Comparison of ENCODE assay signal across 9 mouse cellular contexts in the genomic region with DNA sequence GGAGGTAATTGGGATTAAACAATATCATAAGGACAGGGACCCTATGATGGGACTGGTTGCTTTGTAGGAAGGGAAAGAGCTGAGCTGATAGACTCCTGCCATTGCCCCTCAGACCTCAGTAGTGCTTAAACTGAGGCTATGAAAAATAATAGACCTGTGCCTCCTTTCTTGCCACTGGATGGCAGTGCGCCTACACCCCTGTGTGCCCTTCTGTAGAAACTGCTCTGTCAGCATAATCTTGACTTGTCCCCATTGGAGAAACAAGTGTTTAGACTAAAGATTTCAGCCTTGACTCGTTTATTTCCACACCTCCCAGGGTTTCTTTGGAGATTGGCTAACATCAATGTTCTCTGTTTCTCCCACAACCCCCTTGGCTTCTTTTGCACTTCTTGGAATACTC.
DNase-seq lines count a peak whose midpoint lies in the region; TF ChIP-seq lines count a peak whose summit lies in the region.
"Had no signal": no experiment of that assay in that cellular context is flagged by ENCODE, and none has a peak within 500 bp of the region (broad histone marks: within the 10 kb centered on the region; RNA-seq: fewer than 3 reads in every experiment).

No protein-coding gene starts in this region.

- no peak overlapping the region for H3K9ac ChIP-seq in MEL (ENCODE audit: control insufficient read depth, low read depth, low read length, poor library complexity, severe bottlenecking)

- DNase-seq in heart, adult 18-20 months = peak; percentile 3 to 26
- no peak for DNase-seq in heart, embryonic 10.5 days (ENCODE audit: low spot score)
- DNase-seq in left cerebral cortex, adult 2 months (ENCODE audit: extremely low spot score in 1 of 2, low spot score in 2 of 2) = no peak
- DNase-seq in left cerebral cortex, postnatal 10 days (ENCODE audit: extremely low spot score in 1 of 2, low spot score in 2 of 2) = no peak
- DNase-seq in MEL (ENCODE audit: low read depth, low spot score) = peak; percentile 1
- DNase-seq in brain, embryonic 14.5 days (ENCODE audit: low read depth) = peak; percentile 47
- no peak for DNase-seq in urinary bladder, adult 2 months (ENCODE audit: low spot score)
- no peak for DNase-seq in lung, postnatal 10 days

- H3K27me3 ChIP-seq in heart, embryonic 10.5 days (ENCODE audit: insufficient read depth, poor library complexity, severe bottlenecking) = no peaks in the 10 kb centered on the region
- H3K27me3 ChIP-seq in MEL (ENCODE audit: control insufficient read depth in 1 of 2, insufficient read depth in 2 of 2, low read length in 2 of 2) = no peaks in the 10 kb centered on the region

- peak; percentile 43 for TF ChIP-seq CTCF in left cerebral cortex, adult 2 months (IDR thresholded peaks at IDR 0.05)
- TF ChIP-seq CTCF in MEL (IDR thresholded peaks at IDR 0.05 in 2 of 3, conservative IDR thresholded peaks at IDR 0.05 in 1 of 3; ENCODE audit: control insufficient read depth in 1 of 3, insufficient read depth in 1 of 3, low read depth in 2 of 3, low read length in 3 of 3, poor library complexity in 1 of 3, severe bottlenecking in 1 of 3) = peak in 2 of 3 experiments; percentile 5 to 13; a peak in 1 of 6 replicates
- peak; percentile 45; the same call in 1 of the 2 replicates for TF ChIP-seq CTCF in brain, embryonic 14.5 days (IDR thresholded peaks at IDR 0.05; ENCODE audit: borderline replicate concordance, extremely low read depth, insufficient read depth, insufficient read length)

- intact Hi-C loops in left cerebral cortex, adult 2 months (cut with DNase I) = no loop called here
- intact Hi-C loops in left cerebral cortex, postnatal 10 days (cut with DNase I) = no loop called here

- TF ChIP-seq RAD21 in MEL (IDR thresholded peaks at IDR 0.05; ENCODE audit: low read depth, low read length) = peak; percentile 24

- no peaks in the 10 kb centered on the region for H3K4me1 ChIP-seq in heart, embryonic 10.5 days
- no peaks in the 10 kb centered on the region for H3K4me1 ChIP-seq in MEL (ENCODE audit: control insufficient read depth in 1 of 2, insufficient read depth in 2 of 2, low read length in 2 of 2)

- H3K9me3 ChIP-seq in heart, embryonic 10.5 days = no peaks in the 10 kb centered on the region
- H3K9me3 ChIP-seq in MEL (replicated peaks; ENCODE audit: insufficient read depth, low read length) = no peaks in the 10 kb centered on the region

- no peak for TF ChIP-seq EP300 in MEL (IDR thresholded peaks at IDR 0.05; ENCODE audit: low read depth in 1 of 2, low read length in 2 of 2)

- no peaks in the 10 kb centered on the region for H3K79me2 ChIP-seq in MEL (ENCODE audit: control insufficient read depth, insufficient read depth, low read length, poor library complexity)

- no peaks in the 10 kb centered on the region for H3K36me3 ChIP-seq in heart, embryonic 10.5 days
- no peaks in the 10 kb centered on the region for H3K36me3 ChIP-seq in MEL (ENCODE audit: control insufficient read depth in 1 of 2, insufficient read depth in 2 of 2, low read length in 2 of 2)

- TF ChIP-seq POLR2A in MEL (IDR thresholded peaks at IDR 0.05; ENCODE audit: control insufficient read depth in 1 of 2, insufficient read depth in 1 of 2, low read depth in 1 of 2, low read length in 2 of 2, poor library complexity in 1 of 2) = no peak
- TF ChIP-seq POLR2A in brain, embryonic 14.5 days (IDR thresholded peaks at IDR 0.05; ENCODE audit: borderline replicate concordance, extremely low read depth, insufficient read depth, insufficient read length, poor library complexity, severe bottlenecking) = no peak

- H3K4me3 ChIP-seq in heart, embryonic 10.5 days = no peak overlapping the region
- H3K4me3 ChIP-seq in left cerebral cortex, adult 2 months = no peak overlapping the region
- no peak overlapping the region for H3K4me3 ChIP-seq in MEL (ENCODE audit: control insufficient read depth in 1 of 2, insufficient read depth in 1 of 2, low read depth in 2 of 2, low read length in 2 of 2)
- H3K4me3 ChIP-seq: myocyte had no signal

- 44% methylated on average over 2 of the region's 2 CpGs for WGBS in heart, embryonic 10.5 days

- H3K27ac ChIP-seq in heart, embryonic 10.5 days = no peak overlapping the region
- no peak overlapping the region for H3K27ac ChIP-seq in left cerebral cortex, adult 2 months
- H3K27ac ChIP-seq in MEL (ENCODE audit: control insufficient read depth, low read depth, low read length) = no peak overlapping the region

TF ChIP-seq in MEL, 35 proteins besides CTCF, POLR2A, EP300 and RAD21:
- TF ChIP-seq NELFE (IDR thresholded peaks at IDR 0.05; ENCODE audit: low read depth, low read length) (no peak), ZNF384 (IDR thresholded peaks at IDR 0.05; ENCODE audit: low read depth, low read length) (no peak), MAFK (IDR thresholded peaks at IDR 0.05; ENCODE audit: borderline replicate concordance, low read depth, low read length) (peak; percentile 68), ZKSCAN1 (IDR thresholded peaks at IDR 0.05; ENCODE audit: low read depth, low read length) (no peak), SMC3 (IDR thresholded peaks at IDR 0.05; ENCODE audit: low read depth, low read length) (no peak; the same call in 1 of the 2 replicates)
TF ChIP-seq in MEL: peak in this region for 1.

Comparison
In these comparisons a context has a peak if more than half of its experiments do, and no peak if none do; other contexts are left out.
1. DNase-seq: peak in heart, adult 18-20 months (2 of 2), MEL (single experiment) and brain, embryonic 14.5 days (single experiment); none in heart, embryonic 10.5 days (single experiment), left cerebral cortex, adult 2 months (0 of 2), left cerebral cortex, postnatal 10 days (0 of 2), urinary bladder, adult 2 months (single experiment) and lung, postnatal 10 days (single experiment).
2. Peak in every context shown above with its lines, with median percentiles within 50 percentile points of each other: CTCF ChIP-seq.